Mouse (Mus musculus): Measurements from ENCODE around the gene Tsc22d1.
A peak's percentile ranks its signal among the peaks of the same experiment; 100 is the strongest.

DNA sequence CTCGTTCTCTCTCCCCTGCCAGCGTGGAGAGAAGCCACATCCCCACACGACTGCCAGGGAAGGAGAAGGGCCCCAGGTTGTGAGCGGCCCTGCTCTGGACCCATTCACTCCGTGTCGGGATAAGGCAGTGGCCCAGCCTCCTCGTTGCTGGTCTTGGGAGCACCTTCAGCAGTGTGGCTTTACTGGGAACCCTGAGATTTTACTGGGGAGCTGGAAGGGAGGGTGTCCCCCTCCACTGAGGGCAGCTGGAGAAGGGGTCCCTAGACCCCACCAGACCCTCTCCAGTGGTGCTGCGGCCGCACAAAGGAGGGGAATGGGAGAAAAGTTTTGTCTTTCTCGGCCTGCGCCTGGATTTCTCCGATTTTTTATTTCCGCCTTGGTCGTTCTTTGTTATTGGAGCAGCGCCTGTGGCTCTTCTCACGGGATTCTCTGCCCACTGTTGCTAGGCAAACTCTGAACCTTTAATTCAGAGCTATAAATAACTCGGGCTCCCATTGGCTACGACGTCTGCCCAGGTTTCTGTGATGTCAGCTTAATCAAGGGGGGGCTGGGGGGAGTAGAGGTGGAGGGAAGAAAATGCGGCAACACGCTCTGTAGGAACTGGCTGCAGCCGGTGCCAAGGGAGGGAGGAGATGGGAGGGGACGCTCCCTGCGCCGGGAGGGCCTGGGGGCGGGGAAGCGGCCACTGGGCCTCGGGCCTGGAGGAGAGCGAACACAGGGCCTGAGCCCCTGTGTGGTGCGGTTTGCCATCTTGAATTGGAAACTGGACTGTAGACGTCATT lies 90.9 kb downstream of the Tsc22d1 start:
- TF ChIP-seq CTCF (IDR thresholded peaks at IDR 0.05; ENCODE audit: extremely low read depth, insufficient read depth, low read length): no peak
- peak; percentile 74; the same call in 1 of the 2 replicates for TF ChIP-seq POLR2A (IDR thresholded peaks at IDR 0.05; ENCODE audit: extremely low read depth, insufficient read depth, low read length)

All from cortical plate, adult 2 months (tissue).